Mouse (Mus musculus) hindbrain, embryonic 14.5 days (tissue): ENCODE measurements at regions not wholly inside any gene's neighbourhood (a gene's known extent, or its start where the extent isn't known, plus 50 kb on each side); places are given as distances from the start of the nearest gene placed in this dataset.

Experiments
- ATAC-seq: fragments of 200-750 bp; cut with Nextera tagmentation; 2 replicates; pipeline ENCODE4 v1.8.0; 2017; ENCODE audit warnings: moderate number of reproducible peaks, mild to moderate bottlenecking, moderate TSS enrichment, moderate library complexity; ENCODE audit not compliant: low FRiP score
- DNase-seq: peaks from one replicate; pipeline ENCODE4 v3.0.0-alpha.2; 2015; ENCODE audit warnings: low spot score
- H3K27ac ChIP-seq: fragments of 300-500 bp; sonication (generic); 2 replicates; pipeline ENCODE4 v1.5.1; 2014; ENCODE audit warnings: mild to moderate bottlenecking, moderate library complexity
- H3K27me3 ChIP-seq: fragments of 300-500 bp; sonication (generic); 2 replicates; pipeline ENCODE4 v1.6.1; 2014; ENCODE audit warnings: mild to moderate bottlenecking, low read length, mixed read lengths; ENCODE audit not compliant: control insufficient read depth, insufficient read depth
- H3K36me3 ChIP-seq: fragments of 300-500 bp; sonication (generic); replicated peaks from 2 replicates; pipeline ENCODE4 v1.6.1; 2014; ENCODE audit not compliant: control insufficient read depth, insufficient read depth
- H3K4me1 ChIP-seq: fragments of 300-500 bp; sonication (generic); replicated peaks from 2 replicates; pipeline ENCODE4 v1.6.1; 2014; ENCODE audit warnings: antibody characterized with exemption, low read length, mixed read lengths; ENCODE audit not compliant: control insufficient read depth, insufficient read depth
- H3K4me2 ChIP-seq: fragments of 300-500 bp; sonication (generic); replicated peaks from 2 replicates; pipeline ENCODE4 v1.6.1; 2014; ENCODE audit warnings: mild to moderate bottlenecking, moderate library complexity
- H3K4me3 ChIP-seq: fragments of 300-500 bp; sonication (generic); replicated peaks from 2 replicates; pipeline ENCODE4 v1.5.1; 2014; ENCODE audit warnings: mild to moderate bottlenecking, low read length
- H3K9ac ChIP-seq: fragments of 300-500 bp; sonication (generic); 2 replicates; pipeline ENCODE4 v1.6.1; 2014
- H3K9me3 ChIP-seq: fragments of 300-500 bp; sonication (generic); 2 replicates; pipeline ENCODE4 v1.6.1; 2016; ENCODE audit warnings: low read length; ENCODE audit not compliant: control insufficient read depth
- WGBS: fragments of 180-500 bp; shearing (Covaris S2); extraction: QIAGEN DNeasy Blood & Tissue Kit; methylation state at CpG from one replicate; pipeline ENCODE4 v1.1.7; 2014; 5-methylcytosine and 5-hydroxymethylcytosine counted together

- WGBS = 79% methylated on average over 3 of the region's 3 CpGs
- H3K4me3 ChIP-seq = no peak overlapping the region
- DNase-seq = no peak
Observed at GRCm38 (mm10) chr2:133381054-133381453, 170.9 kb upstream of the Bmp2 start.

GRCm38 (mm10) chr2:133383135-133383920, 168.6 kb upstream of the Bmp2 start:
- WGBS = 89% methylated on average over 3 of the region's 3 CpGs
- Histone ChIP-seq H3K4me2 (no peak overlapping the region), H3K36me3 (no peaks in the 10 kb centered on the region), H3K4me1 (no peaks in the 10 kb centered on the region), H3K4me3 (no peak overlapping the region), H3K27me3 (no peaks in the 10 kb centered on the region), H3K9ac (no peak overlapping the region), H3K9me3 (no peaks in the 10 kb centered on the region), H3K27ac (no peak overlapping the region)
- ATAC-seq (no peak), DNase-seq (no peak)

More at GRCm38 (mm10) chr2:133381054-133381453, 170.9 kb upstream of the Bmp2 start:
- Histone ChIP-seq H3K4me1 (no peaks in the 10 kb centered on the region), H3K27ac (no peak overlapping the region), H3K9ac (no peak overlapping the region), H3K27me3 (no peaks in the 10 kb centered on the region), H3K4me2 (no peak overlapping the region), H3K36me3 (no peaks in the 10 kb centered on the region), H3K9me3 (no peaks in the 10 kb centered on the region)
- no peak for ATAC-seq

- ATAC-seq (no peak), DNase-seq (no peak)
- Histone ChIP-seq H3K27me3 (no peaks in the 10 kb centered on the region), H3K4me1 (no peaks in the 10 kb centered on the region), H3K9me3 (no peaks in the 10 kb centered on the region), H3K27ac (no peak overlapping the region), H3K4me3 (no peak overlapping the region), H3K4me2 (no peak overlapping the region), H3K36me3 (no peaks in the 10 kb centered on the region), H3K9ac (no peak overlapping the region)
- WGBS = 86% methylated on average over 2 of the region's 2 CpGs
Observed at GRCm38 (mm10) chr2:133385297-133385696, 166.7 kb upstream of the Bmp2 start.

GRCm38 (mm10) chr2:133387349-133387748, 164.6 kb upstream of the Bmp2 start:
- Histone ChIP-seq H3K4me3 (no peak overlapping the region), H3K27ac (no peak overlapping the region), H3K9me3 (no peaks in the 10 kb centered on the region), H3K27me3 (no peaks in the 10 kb centered on the region), H3K4me2 (no peak overlapping the region), H3K36me3 (no peaks in the 10 kb centered on the region), H3K4me1 (no peaks in the 10 kb centered on the region), H3K9ac (no peak overlapping the region)
- ATAC-seq (no peak), DNase-seq (no peak)
- 89% methylated on average over 3 of the region's 3 CpGs for WGBS

DNA sequence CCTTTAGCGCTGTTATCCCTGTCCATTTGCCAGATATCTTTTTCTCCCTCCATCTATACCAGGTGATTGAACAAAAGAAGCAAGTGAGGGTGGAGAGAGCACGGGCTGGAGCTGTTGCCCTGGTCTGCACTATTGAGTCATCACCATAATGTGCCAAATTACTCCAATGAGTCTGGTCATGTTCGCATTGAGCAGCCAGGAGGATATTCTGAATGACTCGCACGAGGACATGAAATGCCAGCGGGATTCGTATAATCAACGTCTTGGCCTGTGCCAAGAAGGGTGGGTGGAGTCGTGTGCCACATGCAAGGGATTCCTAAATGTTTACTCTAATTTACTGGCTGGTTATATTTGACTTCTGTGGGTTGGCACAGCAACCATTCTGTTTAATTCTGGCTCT, 159.7 kb upstream of the Bmp2 start:
- Histone ChIP-seq H3K9me3 (no peaks in the 10 kb centered on the region), H3K27me3 (no peaks in the 10 kb centered on the region), H3K4me2 (no peak overlapping the region), H3K36me3 (no peaks in the 10 kb centered on the region), H3K9ac (no peak overlapping the region), H3K27ac (no peak overlapping the region), H3K4me3 (no peak overlapping the region), H3K4me1 (no peaks in the 10 kb centered on the region)
- 77% methylated on average over 9 of the region's 9 CpGs for WGBS
- ATAC-seq (no peak), DNase-seq (no peak)

DNA sequence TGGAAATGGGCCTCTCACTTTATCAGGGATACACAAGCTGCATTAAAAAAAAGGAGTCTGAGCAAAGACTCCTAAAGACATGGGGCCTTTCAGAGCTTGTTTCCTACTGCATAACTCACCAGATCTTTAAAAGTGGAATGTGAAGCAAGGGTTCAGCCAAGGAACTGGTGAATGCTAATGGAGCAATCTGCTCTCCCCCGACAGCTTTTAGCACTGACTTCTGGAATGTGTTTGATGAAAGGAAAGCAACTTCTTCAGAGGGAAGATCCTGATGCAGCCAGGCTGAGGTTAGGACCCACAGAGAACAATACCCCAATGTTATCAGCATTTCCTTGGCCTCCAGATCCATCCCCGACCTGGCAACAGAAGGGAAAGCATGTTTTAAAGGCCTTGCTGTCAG, 154.4 kb upstream of the Bmp2 start:
- no peak overlapping the region for H3K4me2 ChIP-seq
- no peak for DNase-seq
- H3K4me1 ChIP-seq = peaks cover 4% of the 10 kb centered on the region; the same call in 1 of the 2 replicates
- 20% methylated on average over 2 of the region's 2 CpGs for WGBS
- H3K4me3 ChIP-seq = no peak overlapping the region
- H3K27me3 ChIP-seq = no peaks in the 10 kb centered on the region
- no peak overlapping the region for H3K9ac ChIP-seq
- no peak for ATAC-seq
- H3K9me3 ChIP-seq = no peaks in the 10 kb centered on the region
- H3K36me3 ChIP-seq = no peaks in the 10 kb centered on the region
- H3K27ac ChIP-seq = no peak overlapping the region

DNA sequence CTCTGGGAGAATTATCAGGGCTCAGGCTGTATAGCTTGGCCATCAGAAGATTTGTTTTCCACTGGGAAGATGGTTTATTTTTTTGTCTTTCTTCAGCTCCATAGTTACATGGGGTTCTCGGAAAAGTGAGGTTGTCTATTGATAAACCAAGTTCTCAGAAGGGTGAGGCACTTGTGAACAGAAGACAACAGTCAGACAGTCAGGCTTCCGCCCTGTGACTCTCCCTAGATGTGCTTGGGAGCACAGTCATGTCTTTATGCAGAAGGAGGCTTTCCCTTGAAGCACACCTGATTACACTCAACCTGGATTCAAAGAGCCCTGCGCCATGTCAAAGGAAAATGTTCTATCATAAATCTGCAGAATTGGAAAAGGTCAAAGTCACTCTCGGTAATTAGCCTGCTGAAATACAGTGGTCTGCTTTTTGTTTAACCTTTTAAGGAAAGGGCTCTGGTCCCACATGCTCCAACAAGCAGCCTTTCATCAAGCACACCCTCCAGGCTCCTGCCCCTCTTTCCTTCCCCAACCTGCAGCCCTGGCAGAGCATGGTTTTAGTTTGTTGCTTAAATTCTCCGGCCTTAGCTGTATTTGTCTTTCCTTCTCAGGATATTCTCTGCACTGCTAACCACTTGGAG, 152.8 kb upstream of the Bmp2 start:
- no peak for DNase-seq

DNA sequence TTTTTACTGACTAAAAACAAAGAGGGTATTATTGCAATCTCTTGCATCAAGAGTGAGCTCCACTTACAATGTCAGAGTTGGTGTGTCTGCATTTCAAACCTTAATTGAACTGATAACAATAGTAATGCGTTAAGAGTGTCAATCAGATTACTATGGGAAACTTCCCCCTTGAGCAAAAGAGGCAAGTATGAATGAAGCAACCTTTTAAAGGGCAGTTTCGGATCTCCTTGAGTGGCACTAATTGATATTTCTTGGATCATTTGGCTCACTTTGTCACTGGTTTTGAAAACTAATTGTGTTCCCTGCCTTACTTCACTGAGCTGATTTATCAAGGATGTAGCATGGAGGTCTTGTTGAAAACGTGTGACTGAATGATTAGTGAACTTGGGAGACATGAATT, 151.0 kb upstream of the Bmp2 start:
- no peak overlapping the region for H3K9ac ChIP-seq
- ATAC-seq (no peak), DNase-seq (no peak)
- no peak overlapping the region for H3K4me2 ChIP-seq
- H3K9me3 ChIP-seq = no peaks in the 10 kb centered on the region
- H3K27me3 ChIP-seq = no peaks in the 10 kb centered on the region
- peaks cover 4% of the 10 kb centered on the region; the same call in 1 of the 2 replicates for H3K4me1 ChIP-seq
- no peak overlapping the region for H3K4me3 ChIP-seq
- H3K36me3 ChIP-seq = no peaks in the 10 kb centered on the region
- 4% methylated on average over 3 of the region's 3 CpGs for WGBS
- no peak overlapping the region for H3K27ac ChIP-seq

More for the DNA sequence above, 152.8 kb upstream of the Bmp2 start:
- no peak overlapping the region for H3K4me3 ChIP-seq
- no peaks in the 10 kb centered on the region for H3K9me3 ChIP-seq
- H3K9ac ChIP-seq = no peak overlapping the region
- H3K36me3 ChIP-seq = no peaks in the 10 kb centered on the region
- ATAC-seq = no peak
- H3K4me1 ChIP-seq = peaks cover 4% of the 10 kb centered on the region; the same call in 1 of the 2 replicates
- H3K27me3 ChIP-seq = no peaks in the 10 kb centered on the region
- H3K4me2 ChIP-seq = no peak overlapping the region
- WGBS = 87% methylated on average over 5 of the region's 5 CpGs
- no peak overlapping the region for H3K27ac ChIP-seq

DNA sequence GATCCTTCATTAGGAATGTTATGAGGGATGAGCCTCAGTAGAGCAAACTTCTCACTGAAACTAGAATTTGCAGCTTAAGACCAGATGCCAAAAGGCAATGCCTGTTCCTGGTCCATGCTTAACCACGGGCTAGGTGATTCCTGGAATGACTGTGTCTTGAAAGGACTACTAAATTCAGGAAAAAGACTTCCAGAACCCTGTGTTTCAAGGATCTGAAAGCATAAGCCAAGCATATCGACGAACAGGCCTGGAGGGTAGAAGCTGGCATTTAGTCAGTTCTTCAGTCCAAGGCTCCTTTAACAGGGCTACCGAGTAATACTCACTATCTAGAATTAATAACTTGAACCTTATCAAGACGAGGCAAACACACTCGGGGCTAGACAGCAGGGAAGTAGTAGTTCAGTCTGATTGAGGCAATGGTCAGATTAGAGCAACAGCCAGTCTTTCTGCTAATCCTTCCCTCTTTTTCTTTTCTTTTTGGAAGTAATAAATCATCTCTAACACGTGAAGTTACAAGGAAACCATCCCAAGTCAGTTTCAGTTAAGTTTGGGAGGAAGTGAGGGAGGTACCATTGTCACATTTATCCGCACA, 134.9 kb upstream of the Bmp2 start:
- Histone ChIP-seq H3K27ac (no peak overlapping the region), H3K9ac (no peak overlapping the region), H3K9me3 (no peaks in the 10 kb centered on the region), H3K27me3 (no peaks in the 10 kb centered on the region), H3K4me2 (no peak overlapping the region), H3K4me1 (no peaks in the 10 kb centered on the region), H3K4me3 (no peak overlapping the region), H3K36me3 (no peaks in the 10 kb centered on the region)
- DNase-seq (no peak), ATAC-seq (no peak)
- WGBS = 85% methylated on average over 8 of the region's 8 CpGs
